Comparison of ENCODE assay signal across 13 mouse cellular contexts in the genomic region with DNA sequence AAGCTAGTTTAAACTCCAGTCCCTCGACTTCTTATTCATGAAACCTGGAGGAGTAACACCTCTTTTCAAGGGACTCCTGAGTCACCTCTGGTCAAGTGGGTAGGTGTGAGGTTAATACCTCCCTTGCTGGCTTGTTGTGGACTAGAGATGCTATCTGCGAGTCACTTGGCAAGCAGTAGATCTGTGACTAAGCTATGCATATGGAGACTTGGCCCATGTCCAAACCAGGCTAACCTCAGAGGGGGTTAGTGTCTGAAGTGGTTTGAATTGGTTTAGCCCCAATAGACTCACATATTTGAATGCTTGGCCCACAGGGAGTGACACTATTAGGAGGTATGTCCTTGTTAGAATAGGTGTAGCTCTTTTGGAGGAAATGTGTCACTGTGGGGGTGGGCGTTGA.
DNase-seq lines count a peak whose midpoint lies in the region; TF ChIP-seq lines count a peak whose summit lies in the region.
"Had no signal": no experiment of that assay in that cellular context is flagged by ENCODE, and none has a peak within 500 bp of the region (broad histone marks: within the 10 kb centered on the region; RNA-seq: fewer than 3 reads in every experiment).

No protein-coding gene starts in this region.

- dilution Hi-C loops in CH12.LX (cut with MboI; ENCODE audit: extremely low pct_ligation_motif_present, extremely low pct_unique_long_range_greater_than_20kb, low sequenced_read_pairs) = no loop called here

- H3K4me1 ChIP-seq in CH12.LX (ENCODE audit: control insufficient read depth in 1 of 2, insufficient read depth in 2 of 2) = peaks cover 7 to 24% of the 10 kb centered on the region in 2 experiments
- H3K4me1 ChIP-seq: neural tube, embryonic 15.5 days had no signal

- in situ Hi-C loops in CH12.LX (cut with MboI; ENCODE audit: low pct_ligation_motif_present, low pct_unique_long_range_greater_than_20kb, low sequenced_read_pairs) = no loop called here

- no peaks in the 10 kb centered on the region for H3K36me3 ChIP-seq in CH12.LX (replicated peaks in 1 of 2; ENCODE audit: control insufficient read depth in 1 of 2, insufficient read depth in 1 of 2, low read length in 1 of 2)
- H3K36me3 ChIP-seq: neural tube, embryonic 15.5 days had no signal

- DNase-seq in heart, adult 11 months = peak; percentile 75
- DNase-seq in heart, adult 18-20 months = no peak
- DNase-seq in 3134 (ENCODE audit: extremely low read depth, insufficient read length, low spot score) (peak; percentile 70), CH12.LX (ENCODE audit: extremely low read depth) (peak; percentile 34)
- DNase-seq in fat pad, adult 2 months (ENCODE audit: extremely low read depth, low read depth, low spot score) = peak; percentile 46
- DNase-seq in heart, postnatal 4 days = no peak
- DNase-seq in left cerebral cortex, adult 8-10 months (ENCODE audit: low spot score in 2 of 2) = no peak
- DNase-seq: adrenal gland, postnatal 25 days; spleen, adult 18-20 months; thymus, postnatal 4 days had no signal

- no peak overlapping the region for H3K4me2 ChIP-seq in CH12.LX (ENCODE audit: insufficient read depth, low read depth, poor library complexity, severe bottlenecking)
- H3K4me2 ChIP-seq: neural tube, embryonic 15.5 days had no signal

- H3K9me3 ChIP-seq in CH12.LX (replicated peaks; ENCODE audit: low read length) = no peaks in the 10 kb centered on the region
- H3K9me3 ChIP-seq: megakaryocyte, embryonic 14.5 days; neural tube, embryonic 15.5 days had no signal

- no peak overlapping the region for H3K4me3 ChIP-seq in CH12.LX (replicated peaks in 1 of 3; ENCODE audit: low read depth in 2 of 3, low read length in 2 of 3, poor library complexity in 1 of 3)
- H3K4me3 ChIP-seq: layer of hippocampus, adult 2 months; megakaryocyte, embryonic 14.5 days; neural tube, embryonic 15.5 days had no signal

- H3K79me2 ChIP-seq in CH12.LX (replicated peaks; ENCODE audit: control insufficient read depth, extremely low read depth, insufficient read depth, poor library complexity, severe bottlenecking) = no peaks in the 10 kb centered on the region

- TF ChIP-seq RAD21 in CH12.LX (IDR thresholded peaks at IDR 0.05; ENCODE audit: low read depth, low read length) = no peak

- TF ChIP-seq EP300 in CH12.LX (IDR thresholded peaks at IDR 0.05; ENCODE audit: low read length) = no peak

- no peak overlapping the region for H3K9ac ChIP-seq in CH12.LX (ENCODE audit: insufficient read depth, low read depth)
- H3K9ac ChIP-seq: neural tube, embryonic 15.5 days had no signal

- TF ChIP-seq CTCF in CH12.LX (conservative IDR thresholded peaks at IDR 0.05 in 1 of 2, IDR thresholded peaks at IDR 0.05 in 1 of 2; ENCODE audit: low read depth in 2 of 2, low read length in 2 of 2) = no peak

- no peak overlapping the region for H3K27ac ChIP-seq in CH12.LX (ENCODE audit: insufficient read depth, low read depth)
- H3K27ac ChIP-seq: layer of hippocampus, adult 2 months; neural tube, embryonic 15.5 days had no signal

- no peak for TF ChIP-seq POLR2A in CH12.LX (IDR thresholded peaks at IDR 0.05; ENCODE audit: low read depth, low read length)

- no peaks in the 10 kb centered on the region for H3K27me3 ChIP-seq in CH12.LX (replicated peaks)
- H3K27me3 ChIP-seq: neural tube, embryonic 15.5 days had no signal

TF ChIP-seq in CH12.LX, 34 proteins besides CTCF, POLR2A, EP300 and RAD21:
- TF ChIP-seq UBTF (IDR thresholded peaks at IDR 0.05; ENCODE audit: low read depth, low read length) = no peak
- TF ChIP-seq MAFK (IDR thresholded peaks at IDR 0.05; ENCODE audit: insufficient replicate concordance, low read length) = no peak
- no peak for TF ChIP-seq MXI1 (IDR thresholded peaks at IDR 0.05; ENCODE audit: low read depth, low read length)
- no peak for TF ChIP-seq RCOR1 (conservative IDR thresholded peaks at IDR 0.05; ENCODE audit: low read depth, low read length)
- TF ChIP-seq SMC3 (IDR thresholded peaks at IDR 0.05; ENCODE audit: low read depth, low read length) = no peak
- TF ChIP-seq NELFE (IDR thresholded peaks at IDR 0.05; ENCODE audit: low read depth, low read length) = no peak
- no peak for TF ChIP-seq POLR2AphosphoS2 (IDR thresholded peaks at IDR 0.05; ENCODE audit: low read depth, low read length)

Comparison
In these comparisons a context has a peak if more than half of its experiments do, and no peak if none do; other contexts are left out.
1. DNase-seq: peak in heart, adult 11 months (single experiment), 3134 (single experiment), CH12.LX (single experiment) and fat pad, adult 2 months (single experiment); none in heart, adult 18-20 months (0 of 2), heart, postnatal 4 days (single experiment) and left cerebral cortex, adult 8-10 months (0 of 2).